Mouse (Mus musculus): ENCODE measurements around the gene Rab29. TPM values are rescaled to one million over a fixed set of nuclear protein-coding genes. Genes with fewer than 3 reads are reported as not detected.

Rab29 gene
- polyA plus RNA-seq, 1 experiment from 2014 or later = 24.1 TPM

GRCm38 (mm10) chr1:131827787-131828258 lies 39.2 kb upstream of the Rab29 start:
- Histone ChIP-seq H3K9ac (ENCODE audit: low read depth, low read length) (peak overlapping the region; percentile 86), H3K27me3 (replicated peaks; ENCODE audit: control insufficient read depth, insufficient read depth, low read length) (no peaks in the 10 kb centered on the region), H3K36me3 (ENCODE audit: control insufficient read depth, insufficient read depth, low read length) (peaks cover 15% of the 10 kb centered on the region; the same call in 1 of the 2 replicates), H3K4me2 (ENCODE audit: low read depth, low read length) (peak overlapping the region; percentile 75), H3K4me1 (ENCODE audit: control insufficient read depth, insufficient read depth, low read length) (peaks cover 10% of the 10 kb centered on the region), H3K9me3 (ENCODE audit: control insufficient read depth, low read length) (no peaks in the 10 kb centered on the region), H3K27ac (replicated peaks; ENCODE audit: low read depth, low read length) (peak overlapping the region; percentile 84), H3K4me3 (ENCODE audit: low read depth, low read length) (peak overlapping the region; percentile 78)
- ATAC-seq (ENCODE audit: low read depth) = peak; percentile 95
- WGBS = under 1% methylated on average over 27 of the region's 36 CpGs
- peak; percentile 95 for DNase-seq (ENCODE audit: low spot score)

- peak; percentile 60 for ATAC-seq (ENCODE audit: low read depth)
- H3K27me3 ChIP-seq (replicated peaks; ENCODE audit: control insufficient read depth, insufficient read depth, low read length) = no peaks in the 10 kb centered on the region
- H3K4me2 ChIP-seq (ENCODE audit: low read depth, low read length) = peak overlapping the region; percentile 75
- peak overlapping the region; percentile 84 for H3K27ac ChIP-seq (replicated peaks; ENCODE audit: low read depth, low read length)
- peaks cover 19% of the 10 kb centered on the region; the same call in 1 of the 2 replicates for H3K36me3 ChIP-seq (ENCODE audit: control insufficient read depth, insufficient read depth, low read length)
- peaks cover 10% of the 10 kb centered on the region for H3K4me1 ChIP-seq (ENCODE audit: control insufficient read depth, insufficient read depth, low read length)
- no peaks in the 10 kb centered on the region for H3K9me3 ChIP-seq (ENCODE audit: control insufficient read depth, low read length)
- DNase-seq (ENCODE audit: low spot score) = peak; percentile 64
- under 1% methylated on average over 21 of the region's 22 CpGs for WGBS
- H3K4me3 ChIP-seq (ENCODE audit: low read depth, low read length) = peak overlapping the region; percentile 78
- peak overlapping the region; percentile 86 for H3K9ac ChIP-seq (ENCODE audit: low read depth, low read length)
These were observed 38.5 kb upstream of the Rab29 start for GRCm38 (mm10) chr1:131828297-131829126.

- Histone ChIP-seq H3K4me3 (ENCODE audit: low read depth, low read length) (peak overlapping the region; percentile 78), H3K36me3 (ENCODE audit: control insufficient read depth, insufficient read depth, low read length) (peaks cover 27% of the 10 kb centered on the region; the same call in 1 of the 2 replicates), H3K4me1 (ENCODE audit: control insufficient read depth, insufficient read depth, low read length) (peaks cover 10% of the 10 kb centered on the region)
These were observed 37.7 kb upstream of the Rab29 start for GRCm38 (mm10) chr1:131829279-131829678.

GRCm38 (mm10) chr1:131830561-131830960 lies 36.5 kb upstream of the Rab29 start:
- ATAC-seq (ENCODE audit: low read depth) (no peak), DNase-seq (ENCODE audit: low spot score) (no peak)
- 83% methylated on average over 15 of the region's 15 CpGs for WGBS
- Histone ChIP-seq H3K9ac (ENCODE audit: low read depth, low read length) (no peak overlapping the region), H3K4me3 (ENCODE audit: low read depth, low read length) (no peak overlapping the region), H3K9me3 (ENCODE audit: control insufficient read depth, low read length) (no peaks in the 10 kb centered on the region), H3K27ac (replicated peaks; ENCODE audit: low read depth, low read length) (no peak overlapping the region), H3K4me2 (ENCODE audit: low read depth, low read length) (no peak overlapping the region), H3K4me1 (ENCODE audit: control insufficient read depth, insufficient read depth, low read length) (peaks cover 10% of the 10 kb centered on the region), H3K36me3 (ENCODE audit: control insufficient read depth, insufficient read depth, low read length) (peaks cover 38% of the 10 kb centered on the region; the same call in 1 of the 2 replicates), H3K27me3 (replicated peaks; ENCODE audit: control insufficient read depth, insufficient read depth, low read length) (no peaks in the 10 kb centered on the region)

More at GRCm38 (mm10) chr1:131829279-131829678, 37.7 kb upstream of the Rab29 start:
- peak overlapping the region; percentile 75 for H3K4me2 ChIP-seq (ENCODE audit: low read depth, low read length)
- H3K27ac ChIP-seq (replicated peaks; ENCODE audit: low read depth, low read length) = no peak overlapping the region
- DNase-seq (ENCODE audit: low spot score) (no peak), ATAC-seq (ENCODE audit: low read depth) (no peak)
- H3K9me3 ChIP-seq (ENCODE audit: control insufficient read depth, low read length) = no peaks in the 10 kb centered on the region
- WGBS = 31% methylated on average over 5 of the region's 5 CpGs
- H3K27me3 ChIP-seq (replicated peaks; ENCODE audit: control insufficient read depth, insufficient read depth, low read length) = no peaks in the 10 kb centered on the region
- H3K9ac ChIP-seq (ENCODE audit: low read depth, low read length) = peak overlapping the region; percentile 86

DNA sequence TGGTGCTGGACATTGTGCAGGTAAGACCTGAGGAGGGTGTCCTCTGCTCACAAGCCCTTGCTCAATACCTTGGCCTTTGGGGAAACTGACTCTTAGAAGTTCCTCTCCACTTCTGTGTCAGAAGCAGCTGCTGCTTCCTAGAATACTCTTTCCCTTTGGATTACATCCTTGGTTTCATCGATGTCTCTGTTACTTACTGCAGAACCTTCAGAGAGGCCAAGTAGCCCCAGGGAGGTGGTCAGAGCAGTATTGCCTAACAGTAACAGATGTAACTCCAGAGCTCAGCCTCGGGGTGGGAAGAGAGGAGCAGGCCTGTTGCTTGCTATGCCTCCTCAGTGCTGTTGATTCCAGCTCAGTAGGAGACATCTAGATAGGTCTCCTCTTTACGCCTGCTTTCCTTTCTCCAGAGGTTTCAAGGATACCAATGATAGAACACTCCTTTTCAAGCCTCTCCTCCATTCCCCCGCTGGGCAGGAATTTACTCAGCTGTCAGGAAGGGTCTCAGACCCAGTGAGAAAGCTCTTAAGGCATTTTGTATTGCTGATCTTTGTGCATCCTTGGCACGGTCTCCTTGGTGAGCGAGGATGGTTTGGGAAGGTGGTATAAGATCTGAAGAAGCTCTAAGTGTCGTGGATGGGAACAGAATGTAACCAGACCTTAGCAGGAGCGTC lies 35.9 kb upstream of the Rab29 start:
- DNase-seq (ENCODE audit: low spot score) (no peak), ATAC-seq (ENCODE audit: low read depth) (no peak)
- WGBS = 70% methylated on average over 8 of the region's 8 CpGs
- no peaks in the 10 kb centered on the region for H3K9me3 ChIP-seq (ENCODE audit: control insufficient read depth, low read length)
- H3K36me3 ChIP-seq (ENCODE audit: control insufficient read depth, insufficient read depth, low read length) = peaks cover 38% of the 10 kb centered on the region; the same call in 1 of the 2 replicates
- peaks cover 10% of the 10 kb centered on the region for H3K4me1 ChIP-seq (ENCODE audit: control insufficient read depth, insufficient read depth, low read length)
- no peaks in the 10 kb centered on the region for H3K27me3 ChIP-seq (replicated peaks; ENCODE audit: control insufficient read depth, insufficient read depth, low read length)
- no peak overlapping the region for H3K4me2 ChIP-seq (ENCODE audit: low read depth, low read length)
- H3K9ac ChIP-seq (ENCODE audit: low read depth, low read length) = no peak overlapping the region
- no peak overlapping the region for H3K27ac ChIP-seq (replicated peaks; ENCODE audit: low read depth, low read length)
- H3K4me3 ChIP-seq (ENCODE audit: low read depth, low read length) = no peak overlapping the region

DNA sequence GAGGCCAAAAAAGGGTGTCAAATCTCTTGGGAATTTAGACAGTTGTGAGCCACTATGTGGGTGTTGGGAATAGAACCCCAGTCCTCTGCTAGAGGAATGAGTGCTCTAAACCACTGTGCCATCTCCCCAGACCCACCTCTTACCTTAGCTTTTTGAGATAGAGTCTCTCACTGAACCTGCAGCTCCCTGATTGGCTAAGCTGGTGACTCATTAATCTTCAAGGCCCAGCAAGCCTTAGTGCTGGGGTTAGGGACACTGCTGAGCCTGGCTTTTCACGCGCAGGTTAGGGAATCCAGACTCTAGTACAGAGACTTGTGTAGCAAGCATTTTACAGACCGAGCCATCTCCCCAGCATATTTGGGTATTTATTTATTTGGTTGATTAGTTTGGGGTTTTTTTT lies 30.0 kb upstream of the Rab29 start:
- Histone ChIP-seq H3K9me3 (ENCODE audit: control insufficient read depth, low read length) (no peaks in the 10 kb centered on the region), H3K27me3 (replicated peaks; ENCODE audit: control insufficient read depth, insufficient read depth, low read length) (no peaks in the 10 kb centered on the region), H3K9ac (ENCODE audit: low read depth, low read length) (no peak overlapping the region), H3K4me3 (ENCODE audit: low read depth, low read length) (no peak overlapping the region), H3K27ac (replicated peaks; ENCODE audit: low read depth, low read length) (no peak overlapping the region), H3K4me1 (ENCODE audit: control insufficient read depth, insufficient read depth, low read length) (no peaks in the 10 kb centered on the region; the same call in 1 of the 2 replicates), H3K4me2 (ENCODE audit: low read depth, low read length) (no peak overlapping the region), H3K36me3 (ENCODE audit: control insufficient read depth, insufficient read depth, low read length) (peaks cover 48% of the 10 kb centered on the region)
- DNase-seq (ENCODE audit: low spot score) (no peak), ATAC-seq (ENCODE audit: low read depth) (no peak)
- WGBS = 74% methylated on average over 3 of the region's 3 CpGs

DNA sequence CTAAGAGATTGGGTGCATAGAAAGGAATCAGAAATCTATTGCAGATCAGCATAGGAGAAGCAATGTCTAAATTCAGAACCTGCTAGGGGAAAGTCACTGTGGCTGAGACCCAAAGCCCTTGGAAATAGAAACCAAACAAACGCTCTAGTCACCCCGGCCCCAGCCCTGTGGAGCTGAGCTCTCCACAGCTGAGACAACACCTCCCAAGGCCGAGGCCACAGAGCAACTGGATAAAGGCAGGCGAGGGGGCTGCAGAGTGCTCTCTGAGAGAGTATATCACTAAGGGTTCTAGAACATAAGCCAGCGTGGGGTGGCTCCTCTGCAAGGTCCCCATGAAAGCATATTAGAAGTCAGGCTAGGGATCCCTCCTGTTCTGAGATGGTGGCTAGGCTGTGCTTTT lies 28.5 kb upstream of the Rab29 start:
- no peak overlapping the region for H3K27ac ChIP-seq (replicated peaks; ENCODE audit: low read depth, low read length)
- no peaks in the 10 kb centered on the region for H3K9me3 ChIP-seq (ENCODE audit: control insufficient read depth, low read length)
- no peak for ATAC-seq (ENCODE audit: low read depth)
- DNase-seq (ENCODE audit: low spot score) = no peak
- H3K27me3 ChIP-seq (replicated peaks; ENCODE audit: control insufficient read depth, insufficient read depth, low read length) = no peaks in the 10 kb centered on the region
- no peaks in the 10 kb centered on the region for H3K4me1 ChIP-seq (ENCODE audit: control insufficient read depth, insufficient read depth, low read length)
- H3K9ac ChIP-seq (ENCODE audit: low read depth, low read length) = no peak overlapping the region
- WGBS = 77% methylated on average over 5 of the region's 5 CpGs
- no peak overlapping the region for H3K4me3 ChIP-seq (ENCODE audit: low read depth, low read length)
- H3K36me3 ChIP-seq (ENCODE audit: control insufficient read depth, insufficient read depth, low read length) = peaks cover 58% of the 10 kb centered on the region
- no peak overlapping the region for H3K4me2 ChIP-seq (ENCODE audit: low read depth, low read length)

- no peaks in the 10 kb centered on the region for H3K4me1 ChIP-seq (ENCODE audit: control insufficient read depth, insufficient read depth, low read length)
- no peak for ATAC-seq (ENCODE audit: low read depth)
- H3K4me2 ChIP-seq (ENCODE audit: low read depth, low read length) = no peak overlapping the region
- H3K27me3 ChIP-seq (replicated peaks; ENCODE audit: control insufficient read depth, insufficient read depth, low read length) = no peaks in the 10 kb centered on the region
- no peak overlapping the region for H3K27ac ChIP-seq (replicated peaks; ENCODE audit: low read depth, low read length)
- DNase-seq (ENCODE audit: low spot score) = no peak
- H3K4me3 ChIP-seq (ENCODE audit: low read depth, low read length) = no peak overlapping the region
- peaks cover 58% of the 10 kb centered on the region for H3K36me3 ChIP-seq (ENCODE audit: control insufficient read depth, insufficient read depth, low read length)
- no peaks in the 10 kb centered on the region for H3K9me3 ChIP-seq (ENCODE audit: control insufficient read depth, low read length)
- WGBS = no CpG with 5 or more reads among the region's 2 CpGs
- no peak overlapping the region for H3K9ac ChIP-seq (ENCODE audit: low read depth, low read length)
These were observed 27.7 kb upstream of the Rab29 start for GRCm38 (mm10) chr1:131839279-131839678.
